Mouse (Mus musculus) R1 (cell line): ENCODE results near the gene Mgat1.

ENCODE experiments used
- DNase-seq: peaks from one replicate; pipeline ENCODE4 v3.0.0-alpha.2; 2018; ENCODE audit warnings: low read depth, low spot score

The Mgat1 gene

DNA sequence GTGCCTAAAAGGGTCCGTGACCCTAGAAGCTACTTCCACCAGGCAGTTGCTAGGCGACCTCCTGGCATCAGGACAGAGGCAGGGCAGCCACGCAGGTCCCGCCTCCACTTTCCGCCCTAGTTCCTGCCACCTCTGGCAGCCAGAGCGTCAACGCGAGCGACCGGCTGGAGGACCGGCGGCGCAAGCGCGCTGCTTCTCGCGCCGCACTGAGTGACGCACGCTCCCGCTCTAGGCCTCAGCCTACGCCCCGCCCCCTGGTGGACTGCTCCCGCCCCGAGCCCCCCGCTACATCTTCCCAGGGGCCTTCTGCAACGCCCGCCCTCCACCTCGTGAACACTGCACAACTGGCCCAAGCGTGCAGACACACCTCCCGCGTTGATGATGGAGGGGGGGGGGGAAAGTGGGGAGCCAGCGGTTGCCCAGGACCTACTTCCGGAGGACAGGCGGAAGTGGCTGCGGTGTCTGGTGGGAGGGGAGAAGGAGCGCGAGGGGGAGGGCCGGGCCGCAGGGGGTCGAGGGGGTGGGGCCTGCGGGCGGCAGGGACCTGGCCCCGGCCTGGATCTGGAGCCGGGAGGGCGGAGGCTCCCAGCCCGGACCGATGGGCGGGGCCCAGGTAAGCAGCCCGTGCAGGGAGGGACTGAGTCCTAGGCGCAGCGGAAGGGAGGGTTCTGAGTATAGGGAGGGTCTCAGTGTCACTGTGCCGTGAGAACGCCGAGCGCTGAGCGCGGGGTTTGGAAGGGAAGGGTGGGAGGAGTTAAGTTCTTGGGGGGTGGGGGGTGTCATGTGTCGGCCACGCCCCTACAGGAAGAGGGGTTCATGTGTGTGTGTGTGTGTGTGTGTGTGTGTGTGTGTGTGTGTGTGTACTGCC lies at the start of gene Mgat1:
Gene Mgat1 (plus strand): TSS at position 465 of the 868 bp plus-strand sequence.
- DNase-seq = peak; percentile 98

DNA sequence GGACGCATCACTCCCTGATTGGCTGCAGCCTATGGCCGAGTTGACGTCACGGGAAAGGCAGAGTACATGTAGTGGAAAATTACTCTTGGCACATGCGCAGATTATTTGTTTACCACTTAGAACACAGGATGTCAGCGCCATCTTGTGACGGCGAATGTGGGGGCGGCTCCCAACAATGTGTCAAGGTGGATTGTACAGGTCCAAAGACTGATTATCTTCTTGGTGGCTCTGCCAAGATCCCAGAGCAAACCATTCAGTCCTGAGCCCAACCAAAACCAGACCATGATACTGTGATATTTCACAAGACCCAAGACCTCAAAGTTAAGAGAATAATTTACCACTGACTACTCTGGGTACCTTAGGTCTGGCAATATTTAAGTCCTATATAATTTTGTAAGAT lies 49.2 kb upstream of the Mgat1 start:
- DNase-seq = peak; percentile 64

DNA sequence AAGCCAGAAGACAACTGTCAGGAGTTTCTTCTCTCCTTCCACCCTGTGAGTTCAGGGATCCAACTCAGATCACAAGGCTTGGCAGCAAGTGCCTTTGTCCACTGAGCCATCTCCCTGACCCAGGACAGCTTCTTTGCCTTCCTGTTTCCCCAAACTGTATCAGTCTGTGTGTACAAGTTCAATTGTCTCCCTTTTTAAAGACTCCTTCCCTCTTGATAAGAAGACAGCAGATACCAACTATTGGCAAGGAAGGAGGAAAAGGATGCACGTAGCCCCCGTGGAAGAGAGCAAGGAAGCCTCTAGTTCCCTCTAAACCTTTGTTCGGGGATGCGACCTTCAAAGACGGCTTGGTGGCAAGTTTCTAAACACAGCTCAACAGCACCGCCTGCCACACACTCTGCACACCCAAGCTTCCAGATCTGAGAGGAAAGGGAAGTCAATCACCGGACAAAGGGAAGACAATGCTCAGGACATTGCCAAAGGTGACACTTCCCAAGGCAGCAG lies 48.1 kb upstream of the Mgat1 start:
- DNase-seq = peak; percentile 30

DNA sequence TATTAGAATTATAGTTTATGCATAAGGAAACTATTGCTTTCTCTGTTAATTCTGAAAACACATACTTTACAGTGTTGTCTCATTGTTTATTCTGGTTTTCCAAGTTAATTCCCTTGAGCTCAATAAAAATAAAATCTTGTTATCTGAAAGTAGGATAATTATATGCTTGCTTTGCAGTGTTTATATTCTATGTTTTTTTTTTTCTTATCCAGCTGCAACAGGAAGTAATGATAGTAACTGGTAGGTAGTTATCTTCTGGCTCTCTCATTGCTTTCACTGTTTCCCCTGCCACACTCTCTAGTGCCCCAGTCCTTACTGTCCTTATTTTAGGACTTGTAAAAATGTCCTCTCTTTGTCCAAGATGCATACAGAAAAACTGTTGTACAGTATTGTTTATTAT lies 43.3 kb upstream of the Mgat1 start:
- DNase-seq = no peak

DNA sequence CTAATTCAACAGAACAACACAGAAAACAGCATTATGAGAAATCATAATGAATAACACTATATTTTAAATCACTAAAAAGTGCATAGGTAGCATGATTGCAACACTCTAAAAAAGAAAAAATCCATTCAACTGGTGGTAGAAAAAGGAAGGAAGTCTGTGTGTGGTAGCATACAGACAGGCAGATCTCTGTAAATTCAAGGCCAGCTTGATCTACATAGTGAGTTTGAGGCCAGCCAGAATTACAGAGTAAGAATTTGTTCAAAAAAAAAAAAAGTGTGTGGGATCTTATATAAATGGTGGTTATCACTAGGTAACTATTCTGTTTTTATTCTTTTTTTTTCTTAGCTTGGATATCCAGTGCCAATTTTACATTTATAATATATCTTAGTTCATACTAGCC lies 42.8 kb upstream of the Mgat1 start:
- no peak for DNase-seq

DNA sequence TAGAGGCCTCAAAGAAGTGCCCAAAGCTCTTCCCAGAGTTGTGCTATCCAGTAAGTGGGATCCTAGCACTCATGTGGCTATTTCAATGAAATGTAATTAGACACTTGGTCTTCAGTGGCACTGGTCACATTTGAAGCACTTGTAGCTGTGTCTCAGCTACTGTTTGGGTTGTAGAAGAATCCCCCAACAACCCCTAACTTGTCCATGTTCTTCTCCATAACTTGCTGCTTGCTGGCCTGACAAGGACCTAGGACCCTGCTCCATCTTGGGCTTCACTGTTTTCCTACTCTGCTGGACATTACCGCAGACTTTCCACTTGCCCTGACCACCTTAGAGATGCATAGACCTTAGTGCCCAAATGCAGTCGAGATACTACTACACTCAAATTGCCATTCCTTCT lies 41.9 kb upstream of the Mgat1 start:
- DNase-seq = no peak

DNA sequence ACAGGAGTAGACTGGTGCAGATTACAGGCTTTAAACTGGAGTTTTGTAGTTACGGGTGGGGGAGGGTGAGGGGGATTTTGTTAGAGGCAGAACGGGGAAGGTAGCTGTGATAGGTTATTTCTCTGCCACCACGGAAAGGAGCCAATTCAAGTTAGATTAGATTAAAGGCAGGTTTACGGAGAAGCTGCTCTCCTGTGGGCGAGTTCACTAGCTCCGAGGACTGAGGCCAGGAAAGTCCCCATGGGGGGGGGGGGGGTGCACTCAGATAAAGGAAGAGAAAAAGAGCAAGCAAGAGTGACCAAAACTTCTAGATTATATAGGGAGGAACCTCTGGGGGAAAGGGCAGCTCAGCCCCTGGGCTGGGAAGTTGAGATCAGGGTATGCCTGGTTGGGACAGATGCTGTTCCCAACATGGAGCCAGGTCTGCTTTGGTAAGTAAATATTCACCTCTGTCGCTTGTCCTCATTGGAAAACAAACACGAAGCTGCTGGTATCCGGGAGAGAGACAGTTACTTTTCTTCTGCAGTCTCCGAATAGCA lies 41.4 kb upstream of the Mgat1 start:
- peak; percentile 46 for DNase-seq

- DNase-seq = peak; percentile 91
Observed at GRCm38 (mm10) chr11:49203129-49203768, 40.7 kb upstream of the Mgat1 start, which contains the start of gene Zfp62. TSS of gene Zfp62 (plus strand) at chr11:49203292.

GRCm38 (mm10) chr11:49203771-49204497 lies 40.1 kb upstream of the Mgat1 start:
- peak; percentile 82 for DNase-seq

- DNase-seq = no peak
Observed at GRCm38 (mm10) chr11:49205080-49205590, 38.9 kb upstream of the Mgat1 start.

- no peak for DNase-seq
Observed at GRCm38 (mm10) chr11:49207495-49207894, 36.5 kb upstream of the Mgat1 start.

DNA sequence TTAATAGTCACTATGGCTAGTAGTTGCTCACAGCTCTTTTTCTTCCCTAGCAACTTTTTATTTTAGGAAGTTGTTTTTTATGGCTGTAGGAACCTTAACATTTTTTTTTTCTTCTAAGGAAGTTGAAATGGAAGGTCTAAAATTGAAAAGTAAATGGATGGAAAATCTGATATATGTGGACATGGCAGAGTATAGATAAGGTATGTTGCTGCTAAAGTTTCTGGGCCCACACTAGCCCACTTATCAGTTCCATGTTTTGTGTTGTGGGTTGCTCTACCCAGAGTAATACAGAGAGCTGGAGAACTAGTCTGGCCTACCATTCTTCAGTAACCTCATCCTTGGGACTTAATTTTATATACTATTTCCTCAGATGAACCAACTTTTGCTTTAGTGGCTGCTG lies 31.4 kb upstream of the Mgat1 start:
- DNase-seq = no peak

DNA sequence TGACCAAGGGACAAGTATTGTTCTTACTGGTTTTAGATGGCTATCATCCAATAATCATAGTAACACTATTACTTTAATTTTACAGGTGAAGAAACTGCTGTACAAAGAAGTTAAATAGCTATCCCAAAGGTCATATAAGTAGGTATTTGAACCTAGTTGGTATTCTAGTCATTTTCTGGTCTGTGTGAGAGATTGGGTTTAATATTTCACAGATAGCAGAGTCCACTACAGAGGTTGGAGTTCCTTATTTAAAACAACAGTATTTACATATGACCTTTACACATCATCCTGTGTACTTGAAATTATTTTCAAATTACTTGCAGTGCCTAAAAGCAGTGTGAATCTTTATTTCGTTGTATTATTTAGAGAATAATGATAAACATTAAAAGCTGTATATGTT lies 30.5 kb upstream of the Mgat1 start:
- no peak for DNase-seq

DNA sequence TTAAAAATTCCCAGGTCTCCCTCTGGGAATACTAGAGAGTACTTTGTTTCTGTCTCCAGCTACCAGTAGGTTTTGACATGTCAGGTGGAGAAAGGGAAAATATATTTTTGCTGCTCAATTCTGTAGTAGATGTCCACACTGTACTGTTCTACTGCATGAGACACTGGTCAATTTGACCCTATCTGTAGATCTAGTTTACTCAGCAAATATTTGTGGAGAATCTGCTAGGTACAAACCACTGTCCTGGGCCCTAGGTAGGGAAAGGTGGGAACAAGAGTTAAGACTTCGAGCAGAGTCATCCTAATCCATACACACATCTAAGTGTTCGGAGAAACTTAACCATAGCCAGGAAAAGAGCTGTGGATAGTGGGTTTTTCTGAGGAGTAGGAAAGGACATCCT lies 24.7 kb upstream of the Mgat1 start:
- no peak for DNase-seq

DNA sequence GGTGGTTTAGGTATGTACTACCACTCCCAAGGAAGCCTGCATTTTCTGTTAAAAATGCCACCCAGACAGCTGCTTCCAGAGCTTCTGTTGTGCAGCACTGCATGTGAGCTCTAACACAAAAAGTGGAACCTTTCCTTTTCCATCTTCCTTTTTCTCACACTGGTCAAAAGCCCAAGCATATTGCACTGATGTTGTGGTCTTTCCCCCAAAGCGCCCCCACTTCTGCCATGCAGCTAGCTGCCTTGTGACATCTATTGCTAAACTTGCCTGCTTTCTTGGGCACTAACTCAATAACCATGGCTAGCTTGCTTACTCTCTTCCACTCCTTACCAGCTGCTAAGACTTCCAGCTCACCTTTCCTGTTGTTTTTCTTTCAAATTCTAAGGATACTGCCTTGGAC lies 19.5 kb upstream of the Mgat1 start:
- no peak for DNase-seq

GRCm38 (mm10) chr11:49232781-49233180 lies 11.2 kb upstream of the Mgat1 start:
- DNase-seq = no peak

- no peak for DNase-seq
Observed at GRCm38 (mm10) chr11:49235459-49236207, 8.4 kb upstream of the Mgat1 start.

DNA sequence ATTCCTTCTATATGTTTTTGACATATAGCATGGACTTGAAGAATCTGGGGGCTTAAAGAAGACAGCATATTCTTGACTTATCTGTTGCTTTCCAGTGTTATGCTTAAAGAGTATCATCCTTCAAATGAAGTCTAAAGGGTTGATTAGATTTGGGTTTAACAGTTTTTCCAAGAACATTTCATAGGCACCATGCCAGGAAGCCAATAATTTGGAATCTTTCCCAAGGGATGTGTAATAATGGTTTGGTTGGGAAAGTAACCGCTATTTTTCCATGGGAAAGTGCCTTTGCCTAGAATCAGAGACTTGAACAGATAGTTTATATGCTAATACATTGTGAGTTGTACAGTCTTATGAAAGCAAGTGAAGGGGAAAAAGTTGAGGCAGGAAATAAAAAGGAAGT lies 7.1 kb upstream of the Mgat1 start:
- DNase-seq = no peak

DNA sequence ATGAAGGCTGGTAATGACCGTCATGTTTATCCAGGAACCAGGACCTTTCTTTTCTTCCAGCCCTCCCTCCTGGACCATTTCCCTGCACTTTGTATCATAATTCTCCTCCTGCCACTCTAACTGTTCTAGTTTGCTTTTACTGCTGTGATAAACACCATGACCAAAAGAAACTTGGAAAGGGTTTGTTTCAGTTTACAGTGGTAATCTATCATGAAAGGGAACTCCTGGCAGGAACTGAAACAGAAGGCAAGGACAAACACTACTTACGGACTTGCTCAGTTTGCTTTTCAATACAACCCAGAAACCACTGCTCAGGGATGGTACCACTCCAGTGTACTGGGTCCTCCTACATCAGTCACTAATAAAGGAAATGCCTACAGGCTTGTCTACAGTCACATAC lies 6.5 kb upstream of the Mgat1 start:
- no peak for DNase-seq

DNA sequence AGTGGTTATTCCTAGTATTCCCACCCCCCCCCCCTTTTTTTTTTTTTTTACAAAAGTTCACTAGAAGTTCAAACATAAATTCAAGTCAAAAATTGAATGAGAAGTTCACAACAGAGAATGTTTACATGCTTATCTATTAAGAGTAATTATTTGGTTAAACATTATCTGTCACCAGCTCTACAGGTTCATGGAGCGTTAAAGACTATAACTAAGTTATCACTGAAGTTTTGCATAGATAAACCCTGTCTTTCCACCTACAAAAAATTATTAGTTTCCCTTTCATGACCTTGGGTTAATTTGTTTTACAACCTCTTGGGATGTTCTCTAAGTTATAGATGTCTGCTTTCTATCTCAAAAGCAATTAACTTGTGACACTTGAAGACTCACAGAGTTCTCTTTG lies 3.7 kb upstream of the Mgat1 start:
- DNase-seq = no peak

- DNase-seq = no peak
Observed at GRCm38 (mm10) chr11:49240874-49241273, 3.1 kb upstream of the Mgat1 start.
